Mouse (Mus musculus) stomach, embryonic 15.5 days (tissue): ENCODE measurements around the gene Drd4. TPM values are rescaled to one million over a fixed set of nuclear protein-coding genes. Genes with fewer than 3 reads are reported as not detected.
A peak's percentile ranks its signal among the peaks of the same experiment; 100 is the strongest.

ENCODE experiments used
- ATAC-seq: fragments of 200-750 bp; cut with Nextera tagmentation; 2 replicates; pipeline ENCODE4 v1.8.0; 2017; ENCODE audit warnings: low read depth, moderate number of reproducible peaks, moderate TSS enrichment; ENCODE audit not compliant: insufficient read depth, low FRiP score
- H3K27ac ChIP-seq: fragments of 300-500 bp; sonication (generic); 2 replicates; pipeline ENCODE4 v1.5.1; 2015; ENCODE audit warnings: mild to moderate bottlenecking, inconsistent platforms
- H3K27me3 ChIP-seq: fragments of 300-500 bp; sonication (generic); replicated peaks from 2 replicates; pipeline ENCODE4 v1.6.1; 2015; ENCODE audit warnings: inconsistent platforms
- H3K36me3 ChIP-seq: fragments of 300-500 bp; sonication (generic); 2 replicates; pipeline ENCODE4 v1.6.1; 2015; ENCODE audit warnings: inconsistent platforms
- H3K4me1 ChIP-seq: fragments of 300-500 bp; sonication (generic); 2 replicates; pipeline ENCODE4 v1.6.1; 2015; ENCODE audit warnings: inconsistent platforms
- H3K4me2 ChIP-seq: fragments of 300-500 bp; sonication (generic); 2 replicates; pipeline ENCODE4 v1.6.1; 2015; ENCODE audit warnings: mild to moderate bottlenecking, inconsistent platforms
- H3K4me3 ChIP-seq: fragments of 300-500 bp; sonication (generic); replicated peaks from 2 replicates; pipeline ENCODE4 v1.5.1; 2015; ENCODE audit warnings: inconsistent platforms
- H3K9ac ChIP-seq: fragments of 300-500 bp; sonication (generic); 2 replicates; pipeline ENCODE4 v1.6.1; 2015; ENCODE audit warnings: inconsistent platforms
- H3K9me3 ChIP-seq: fragments of 300-500 bp; sonication (generic); 2 replicates; pipeline ENCODE4 v1.6.1; 2016; ENCODE audit warnings: inconsistent platforms
- WGBS: fragments of 180-500 bp; shearing (Covaris S2); methylation state at CpG from one replicate; pipeline ENCODE4 v1.1.7; 2015; 5-methylcytosine and 5-hydroxymethylcytosine counted together
- polyA plus RNA-seq: library from polyadenylated mRNA; unstranded; fragments of >200 nt; fragmentation: Nextera tagmentation; extraction: Ambion mirVana; gene quantifications from 2 replicates; pipeline ENCODE4 v1.2.1, GENCODE M21; 2015

Gene Drd4
- polyA plus RNA-seq, 1 experiment from 2014 or later, result 0.19 TPM

DNA sequence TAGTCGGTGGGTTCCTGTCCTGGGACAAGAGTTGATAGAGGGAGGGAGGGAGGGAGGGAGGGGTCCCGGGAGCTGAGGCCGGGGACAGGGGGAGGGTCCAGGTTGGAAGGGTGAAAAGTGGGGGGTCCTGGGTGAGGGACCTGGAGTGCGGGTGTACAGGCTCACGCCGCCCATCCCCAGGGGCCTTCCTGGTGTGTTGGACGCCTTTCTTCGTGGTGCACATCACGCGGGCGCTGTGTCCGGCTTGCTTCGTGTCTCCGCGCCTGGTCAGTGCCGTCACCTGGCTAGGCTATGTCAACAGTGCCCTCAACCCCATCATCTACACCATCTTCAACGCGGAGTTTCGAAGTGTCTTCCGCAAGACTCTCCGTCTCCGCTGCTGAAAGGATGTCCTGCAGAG lies 2.7 kb downstream of the Drd4 start:
- Histone ChIP-seq H3K4me3 (peak overlapping the region; percentile 40; the same call in 1 of the 2 replicates), H3K27ac (no peak overlapping the region), H3K9ac (no peak overlapping the region), H3K4me1 (peaks cover 24% of the 10 kb centered on the region), H3K36me3 (peaks cover 11% of the 10 kb centered on the region; the same call in 1 of the 2 replicates), H3K9me3 (no peaks in the 10 kb centered on the region), H3K27me3 (peaks cover 45% of the 10 kb centered on the region), H3K4me2 (peak overlapping the region; percentile 78)
- 5% methylated on average over 22 of the region's 22 CpGs for WGBS
- ATAC-seq, result no peak

DNA sequence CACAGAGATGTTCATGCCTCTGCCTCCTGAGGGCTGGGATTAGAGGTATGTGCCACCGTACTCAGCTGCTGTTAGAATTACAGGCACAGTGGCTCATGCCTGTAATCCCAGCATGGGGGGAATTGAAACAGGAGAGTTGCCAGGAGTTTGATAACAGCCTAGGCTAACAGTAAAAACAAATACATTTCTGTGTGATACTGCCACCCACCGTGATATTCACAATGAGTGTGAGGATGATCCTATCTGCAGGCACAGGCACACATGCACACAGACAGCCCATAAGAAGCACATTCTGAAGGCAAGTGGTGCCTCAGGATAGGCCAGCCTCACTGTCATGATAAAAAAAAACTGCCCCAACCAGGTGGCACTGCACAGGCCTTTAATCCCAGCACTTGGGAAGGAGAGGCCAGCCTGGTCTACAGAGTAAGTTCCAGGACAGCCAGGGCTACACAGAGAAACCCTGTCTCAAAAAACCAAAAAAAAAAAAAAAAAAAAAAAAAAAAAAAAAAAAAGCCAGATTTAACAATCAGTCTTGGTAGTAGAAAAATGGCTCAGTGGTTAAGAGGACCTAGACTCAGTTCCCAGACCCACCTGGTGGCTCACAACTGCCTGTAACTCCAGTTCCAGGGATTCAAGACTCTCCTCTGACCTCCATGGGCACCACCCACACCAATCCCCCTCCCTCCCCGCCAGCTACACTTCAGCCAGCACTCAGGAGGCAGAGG lies 6.3 kb downstream of the Drd4 start:
- H3K27ac ChIP-seq, result no peak overlapping the region
- no peak overlapping the region for H3K9ac ChIP-seq
- no peaks in the 10 kb centered on the region for H3K9me3 ChIP-seq
- no peak overlapping the region for H3K4me2 ChIP-seq
- no peak overlapping the region for H3K4me3 ChIP-seq
- peaks cover 14% of the 10 kb centered on the region for H3K4me1 ChIP-seq
- WGBS, result 73% methylated on average over 3 of the region's 3 CpGs
- peaks cover 30% of the 10 kb centered on the region for H3K36me3 ChIP-seq
- H3K27me3 ChIP-seq, result peaks cover 24% of the 10 kb centered on the region
- ATAC-seq, result no peak

DNA sequence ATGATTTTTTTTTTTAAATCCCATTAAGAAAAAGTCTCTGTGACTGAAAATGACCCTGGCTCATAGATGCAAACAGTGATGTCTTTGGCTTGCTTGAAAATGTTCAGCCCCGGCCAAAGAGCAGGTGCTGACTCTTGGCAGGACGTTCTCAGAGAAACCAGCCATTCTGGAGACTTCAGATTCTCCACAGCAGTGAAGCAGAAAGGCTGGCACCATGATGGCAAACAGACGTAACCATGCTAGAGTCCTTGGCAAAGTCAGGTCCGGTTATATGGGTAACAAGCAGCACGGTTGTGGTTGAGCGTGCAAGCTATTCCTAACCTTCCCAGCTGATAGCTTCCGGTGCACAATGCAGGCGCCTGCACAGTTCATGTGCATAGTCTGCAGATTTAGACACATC lies 7.4 kb downstream of the Drd4 start:
- Histone ChIP-seq H3K27ac (no peak overlapping the region), H3K4me2 (no peak overlapping the region), H3K27me3 (peaks cover 14% of the 10 kb centered on the region), H3K36me3 (peaks cover 37% of the 10 kb centered on the region), H3K4me3 (no peak overlapping the region), H3K9me3 (no peaks in the 10 kb centered on the region), H3K4me1 (peaks cover 5% of the 10 kb centered on the region), H3K9ac (no peak overlapping the region)
- 96% methylated on average over 8 of the region's 8 CpGs for WGBS
- no peak for ATAC-seq

DNA sequence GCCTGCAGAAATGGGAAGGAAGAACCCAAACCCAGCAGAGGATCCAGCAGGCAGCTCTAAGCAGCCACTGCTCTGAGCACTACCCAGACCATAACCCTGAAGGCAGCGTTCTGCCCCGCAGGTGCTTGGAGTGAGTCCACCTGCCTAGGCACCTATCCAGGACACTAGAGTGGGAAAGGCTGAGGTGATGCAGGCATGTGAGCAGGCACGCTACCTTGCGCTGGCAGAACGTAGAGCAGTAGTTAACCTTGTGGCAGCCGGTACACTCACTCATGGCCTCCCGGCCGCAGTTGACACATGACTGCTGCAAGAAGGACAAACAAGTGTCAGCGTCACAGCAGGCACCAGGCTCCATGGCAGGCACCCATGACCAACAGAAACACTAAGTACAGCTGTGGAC lies 9.6 kb downstream of the Drd4 start:
- no peaks in the 10 kb centered on the region for H3K27me3 ChIP-seq
- no peak overlapping the region for H3K4me2 ChIP-seq
- H3K4me3 ChIP-seq, result no peak overlapping the region
- no peaks in the 10 kb centered on the region for H3K9me3 ChIP-seq
- WGBS, result 95% methylated on average over 9 of the region's 9 CpGs
- peaks cover 56% of the 10 kb centered on the region for H3K36me3 ChIP-seq
- H3K9ac ChIP-seq, result no peak overlapping the region
- no peak overlapping the region for H3K27ac ChIP-seq
- no peak for ATAC-seq
- no peaks in the 10 kb centered on the region for H3K4me1 ChIP-seq

DNA sequence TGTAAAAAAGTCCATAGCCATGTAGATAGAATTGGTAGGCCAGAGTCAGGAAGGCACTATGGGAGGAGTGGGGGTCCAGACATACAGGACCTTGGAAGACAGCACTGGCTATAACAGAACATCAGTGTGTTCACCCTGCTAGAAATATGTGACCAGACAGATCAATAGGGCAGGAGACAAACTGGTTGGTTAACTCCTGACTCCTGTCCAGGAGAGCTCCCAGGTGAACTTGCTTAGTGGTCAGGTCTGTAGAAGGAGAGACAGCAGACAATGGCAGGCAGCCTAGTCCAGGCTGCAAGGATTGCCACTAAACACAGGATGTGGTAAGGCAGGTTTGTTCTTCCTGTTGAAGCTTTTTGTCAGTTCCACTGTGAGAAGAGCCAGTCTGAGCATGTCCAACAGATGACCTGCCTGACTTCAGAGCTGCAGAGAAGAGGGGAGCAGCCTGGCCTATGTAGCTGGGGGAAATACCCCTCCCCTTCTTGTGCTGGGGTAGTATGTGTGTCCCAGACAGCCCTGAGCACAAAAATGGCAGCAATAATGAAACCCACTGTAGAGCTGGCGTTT lies 11.0 kb downstream of the Drd4 start:
- Histone ChIP-seq H3K4me2 (no peak overlapping the region), H3K9me3 (no peaks in the 10 kb centered on the region), H3K4me1 (no peaks in the 10 kb centered on the region), H3K27me3 (no peaks in the 10 kb centered on the region), H3K36me3 (peaks cover 59% of the 10 kb centered on the region), H3K9ac (no peak overlapping the region), H3K4me3 (no peak overlapping the region), H3K27ac (no peak overlapping the region)
- WGBS, result 83% methylated on average over 1 of the region's 1 CpGs
- ATAC-seq, result no peak

DNA sequence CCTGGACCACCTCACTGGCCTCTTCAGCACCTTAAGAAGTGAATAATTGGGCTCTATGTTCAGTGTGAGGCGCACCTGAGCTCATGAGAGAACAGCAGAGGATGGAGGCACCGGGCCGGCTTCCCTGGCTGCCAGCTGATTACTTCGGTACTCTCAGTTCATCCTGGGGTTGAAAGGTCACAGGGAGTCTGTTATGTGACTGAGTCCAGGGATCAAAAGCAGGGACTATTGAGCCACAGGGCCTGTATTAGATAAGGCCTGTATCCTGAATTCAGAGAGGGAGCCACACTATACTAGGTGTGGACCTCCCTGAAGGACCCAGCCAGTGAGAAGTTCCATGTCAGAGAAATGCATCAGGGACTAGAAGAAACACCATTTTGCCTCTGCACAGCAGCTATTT lies 12.7 kb downstream of the Drd4 start:
- 84% methylated on average over 4 of the region's 4 CpGs for WGBS
- Histone ChIP-seq H3K27me3 (no peaks in the 10 kb centered on the region), H3K4me2 (no peak overlapping the region), H3K4me1 (no peaks in the 10 kb centered on the region), H3K27ac (no peak overlapping the region), H3K36me3 (peaks cover 65% of the 10 kb centered on the region), H3K9me3 (no peaks in the 10 kb centered on the region), H3K9ac (no peak overlapping the region), H3K4me3 (no peak overlapping the region)
- no peak for ATAC-seq

DNA sequence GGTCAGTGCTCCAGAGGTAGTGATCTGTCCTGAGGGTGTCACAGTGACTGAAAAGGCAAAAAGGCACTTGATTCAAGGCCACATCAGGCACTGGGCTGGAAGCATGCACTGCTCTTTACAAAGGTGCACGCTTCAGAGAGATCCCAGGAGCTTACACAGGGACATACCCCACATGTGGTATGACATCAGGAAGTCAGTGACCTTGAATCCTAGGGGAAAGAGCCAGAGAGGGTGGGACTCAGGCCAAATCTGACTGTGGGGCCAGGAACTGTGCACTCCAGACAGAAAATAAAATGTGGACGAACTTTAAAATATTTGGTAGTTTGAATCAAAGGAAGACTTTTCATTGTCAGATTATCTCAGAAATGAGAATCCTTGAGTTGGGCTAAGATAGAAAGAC lies 22.6 kb downstream of the Drd4 start:
- Histone ChIP-seq H3K27me3 (no peaks in the 10 kb centered on the region), H3K4me2 (no peak overlapping the region), H3K36me3 (peaks cover 69% of the 10 kb centered on the region), H3K27ac (no peak overlapping the region), H3K9me3 (no peaks in the 10 kb centered on the region), H3K4me3 (no peak overlapping the region), H3K9ac (no peak overlapping the region), H3K4me1 (no peaks in the 10 kb centered on the region)
- WGBS, result 94% methylated on average over 2 of the region's 2 CpGs
- no peak for ATAC-seq

DNA sequence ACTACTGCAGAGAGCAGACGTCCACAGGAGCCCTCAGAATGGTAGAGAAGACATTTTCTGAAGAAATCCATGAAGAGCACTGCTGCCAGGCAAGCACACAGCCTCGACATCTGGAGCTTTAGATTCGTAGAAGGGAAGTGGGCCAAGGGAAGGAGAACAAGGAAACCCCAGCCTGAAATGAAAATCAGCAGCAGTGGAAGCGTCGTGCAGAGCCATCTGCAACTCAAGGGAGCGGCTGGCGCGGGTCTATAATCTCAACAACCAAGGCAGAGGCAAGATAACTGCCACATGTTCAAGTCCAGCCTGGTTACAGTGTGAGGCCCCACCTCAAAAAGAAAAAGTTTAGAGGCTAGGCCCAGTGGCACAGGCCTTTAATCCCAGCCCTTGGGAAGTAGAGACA lies 23.3 kb downstream of the Drd4 start:
- no peaks in the 10 kb centered on the region for H3K9me3 ChIP-seq
- H3K4me3 ChIP-seq, result no peak overlapping the region
- no peak overlapping the region for H3K27ac ChIP-seq
- no peak for ATAC-seq
- H3K27me3 ChIP-seq, result no peaks in the 10 kb centered on the region
- no peaks in the 10 kb centered on the region for H3K4me1 ChIP-seq
- no peak overlapping the region for H3K9ac ChIP-seq
- H3K36me3 ChIP-seq, result peaks cover 67% of the 10 kb centered on the region
- H3K4me2 ChIP-seq, result no peak overlapping the region
- 86% methylated on average over 8 of the region's 8 CpGs for WGBS

DNA sequence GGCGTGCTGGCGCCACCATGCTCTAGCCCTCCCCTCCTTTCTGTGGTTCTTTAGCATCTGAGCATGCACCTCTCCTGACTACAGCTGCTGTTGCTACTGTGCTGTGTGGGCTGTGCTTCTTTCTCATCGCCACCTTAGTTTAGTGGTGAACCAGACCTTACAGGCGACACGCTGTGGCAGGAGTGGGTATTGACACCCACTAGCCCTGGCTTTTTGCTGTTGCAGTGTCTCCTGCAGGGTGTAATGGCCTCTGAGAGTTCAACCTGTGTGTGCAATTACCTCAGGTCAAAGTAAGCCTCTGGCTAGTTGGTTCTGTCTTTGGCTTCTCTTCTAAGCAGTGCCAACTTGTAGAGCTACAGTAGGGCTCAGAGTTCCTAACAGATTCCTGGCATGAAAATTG lies 24.2 kb downstream of the Drd4 start:
- no peaks in the 10 kb centered on the region for H3K9me3 ChIP-seq
- H3K9ac ChIP-seq, result no peak overlapping the region
- H3K27ac ChIP-seq, result no peak overlapping the region
- H3K4me1 ChIP-seq, result no peaks in the 10 kb centered on the region
- H3K27me3 ChIP-seq, result no peaks in the 10 kb centered on the region
- H3K4me2 ChIP-seq, result no peak overlapping the region
- peaks cover 65% of the 10 kb centered on the region for H3K36me3 ChIP-seq
- 0 out of 2 replicates have a peak, but pooled peaks have one; percentile 31 for ATAC-seq
- H3K4me3 ChIP-seq, result no peak overlapping the region
- WGBS, result 75% methylated on average over 5 of the region's 5 CpGs

DNA sequence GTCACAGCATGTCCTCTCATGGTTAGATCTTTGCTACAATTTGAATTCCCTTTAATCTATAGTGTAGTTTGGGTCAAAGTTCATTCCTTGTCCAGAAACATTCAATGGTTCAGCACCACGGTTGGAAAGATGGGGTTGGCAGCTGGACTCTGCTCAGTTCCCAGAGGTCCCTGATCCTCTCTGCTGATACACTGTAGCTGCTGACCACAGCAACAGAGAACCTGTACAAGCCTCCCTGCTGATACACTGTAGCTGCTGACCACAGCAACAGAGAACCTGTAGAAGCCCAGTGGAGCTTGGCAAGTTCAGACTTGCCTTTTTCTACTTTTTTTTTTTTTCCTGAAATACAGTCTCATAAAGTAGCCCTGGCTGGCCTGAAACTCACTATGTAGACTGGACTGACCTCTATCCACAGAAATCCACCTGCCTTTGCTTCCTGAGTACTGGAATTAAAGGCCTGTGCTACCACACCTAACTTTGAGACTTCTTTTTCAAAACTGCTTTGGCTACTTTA lies 25.9 kb downstream of the Drd4 start:
- no peak overlapping the region for H3K9ac ChIP-seq
- WGBS, result 58% methylated on average over 1 of the region's 1 CpGs
- no peak for ATAC-seq
- no peaks in the 10 kb centered on the region for H3K27me3 ChIP-seq
- H3K27ac ChIP-seq, result no peak overlapping the region
- peaks cover 74% of the 10 kb centered on the region for H3K36me3 ChIP-seq
- H3K4me1 ChIP-seq, result no peaks in the 10 kb centered on the region
- H3K9me3 ChIP-seq, result no peaks in the 10 kb centered on the region
- H3K4me2 ChIP-seq, result no peak overlapping the region
- no peak overlapping the region for H3K4me3 ChIP-seq

DNA sequence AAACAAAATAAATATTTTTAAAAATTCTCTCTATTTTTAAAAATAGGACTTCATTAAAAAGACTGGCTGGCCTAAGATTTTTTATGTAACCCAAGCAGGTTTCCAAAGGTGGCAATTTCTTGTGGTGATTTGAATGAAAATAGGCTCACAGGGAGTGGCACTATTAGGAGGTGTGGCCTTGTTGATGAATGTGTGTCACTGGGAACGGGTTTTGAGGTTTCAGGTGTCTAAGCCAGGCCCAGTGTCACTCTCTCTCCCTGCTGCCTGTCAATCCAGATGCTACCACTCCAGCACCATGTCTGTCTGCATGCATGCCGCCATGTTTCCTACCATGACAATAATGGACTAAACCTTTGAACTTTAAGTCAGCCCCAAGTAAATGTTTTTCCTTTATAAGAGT lies 27.6 kb downstream of the Drd4 start:
- H3K9ac ChIP-seq, result no peak overlapping the region
- H3K4me1 ChIP-seq, result 0 out of 2 replicates have a peak, but pooled peaks cover 2% of the 10 kb centered on the region
- no peaks in the 10 kb centered on the region for H3K27me3 ChIP-seq
- WGBS, result 70% methylated on average over 2 of the region's 2 CpGs
- ATAC-seq, result no peak
- peaks cover 69% of the 10 kb centered on the region for H3K36me3 ChIP-seq
- H3K27ac ChIP-seq, result no peak overlapping the region
- H3K4me2 ChIP-seq, result no peak overlapping the region
- H3K9me3 ChIP-seq, result no peaks in the 10 kb centered on the region
- H3K4me3 ChIP-seq, result no peak overlapping the region

DNA sequence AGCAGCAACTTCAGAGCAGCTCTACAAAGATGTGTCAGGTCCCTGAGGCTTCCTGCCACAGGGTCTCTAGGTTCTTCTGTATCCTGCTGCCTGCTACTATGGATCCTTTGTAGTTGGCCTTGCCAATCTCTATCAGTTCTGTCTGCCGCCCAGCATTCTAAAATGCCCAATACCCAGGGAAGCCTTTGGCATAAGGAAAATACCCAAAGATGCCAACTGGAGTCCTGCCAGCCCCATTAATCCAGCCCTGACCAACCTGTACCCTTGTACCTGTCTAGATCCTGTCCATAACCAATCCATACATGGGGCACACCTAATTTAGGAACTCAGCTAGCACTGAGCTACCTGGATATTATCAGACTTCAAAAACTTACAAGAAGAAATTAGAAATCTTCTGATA lies 32.9 kb downstream of the Drd4 start:
- no peak overlapping the region for H3K4me3 ChIP-seq
- H3K9ac ChIP-seq, result no peak overlapping the region
- 91% methylated on average over 1 of the region's 1 CpGs for WGBS
- no peaks in the 10 kb centered on the region for H3K27me3 ChIP-seq
- ATAC-seq, result no peak
- peaks cover 22% of the 10 kb centered on the region for H3K4me1 ChIP-seq
- no peaks in the 10 kb centered on the region for H3K9me3 ChIP-seq
- no peak overlapping the region for H3K27ac ChIP-seq
- H3K4me2 ChIP-seq, result no peak overlapping the region
- H3K36me3 ChIP-seq, result peaks cover 32% of the 10 kb centered on the region
